In the genomic region with DNA sequence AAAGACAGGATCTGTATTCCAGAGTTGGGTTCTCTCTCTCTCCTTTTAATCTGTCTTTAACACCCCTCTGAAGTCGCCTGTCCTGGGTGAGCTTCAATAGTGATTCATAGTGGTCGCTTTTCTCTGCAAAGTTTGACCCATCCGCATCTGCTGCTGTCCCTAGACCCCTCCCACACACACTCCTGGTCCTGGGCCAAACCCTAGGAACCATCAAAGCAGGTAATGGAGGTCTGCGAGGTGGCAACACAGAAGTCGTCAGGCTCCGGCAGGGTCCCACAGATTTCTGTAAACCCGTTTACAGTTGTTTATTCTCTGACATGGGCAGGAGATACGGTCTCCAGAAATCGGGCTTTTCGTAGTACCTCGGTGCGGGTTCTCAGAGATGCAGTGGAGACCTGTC, we compare ENCODE assay signal across 9 mouse cellular contexts.
DNase-seq lines count a peak whose midpoint lies in the region; ATAC-seq and TF ChIP-seq lines count a peak whose summit lies in the region.
"Had no signal": no experiment of that assay in that cellular context is flagged by ENCODE, and none has a peak within 500 bp of the region (broad histone marks: within the 10 kb centered on the region; RNA-seq: fewer than 3 reads in every experiment).

No protein-coding gene starts in this region.

- TF ChIP-seq EP300 in heart, postnatal 0 days (IDR thresholded peaks at IDR 0.05; ENCODE audit: low read depth) = no peak
- no peak for TF ChIP-seq EP300 in heart, adult 2 months (IDR thresholded peaks at IDR 0.05; ENCODE audit: insufficient read depth, low read depth, low read length)

- no peak for DNase-seq in heart, postnatal 0 days (ENCODE audit: low spot score)
- DNase-seq in heart, adult 2 months = no peak
- peak; percentile 17 for DNase-seq in embryonic facial prominence, embryonic 10.5 days (ENCODE audit: low spot score)
- no peak for DNase-seq in retina, postnatal 1 day
- DNase-seq in frontal cortex, postnatal 10 days (ENCODE audit: low spot score in 2 of 2) = no peak
- DNase-seq in urinary bladder, postnatal 10 days (ENCODE audit: low spot score) = no peak
- DNase-seq: right cerebral cortex, postnatal 14 days had no signal

- no peak overlapping the region for H3K27ac ChIP-seq in heart, postnatal 0 days (ENCODE audit: low read depth)
- no peak overlapping the region for H3K27ac ChIP-seq in heart, adult 2 months
- no peak overlapping the region for H3K27ac ChIP-seq in embryonic facial prominence, embryonic 10.5 days (replicated peaks)
- H3K27ac ChIP-seq in hindbrain, embryonic 15.5 days (replicated peaks) = 0 out of 2 replicates have a peak overlapping the region, but pooled peaks have one; percentile 51
- no peak overlapping the region for H3K27ac ChIP-seq in midbrain, embryonic 13.5 days

- WGBS in heart, postnatal 0 days = 49% methylated on average over 12 of the region's 12 CpGs
- 79% methylated on average over 12 of the region's 12 CpGs for WGBS in heart, adult 2 months
- WGBS in embryonic facial prominence, embryonic 10.5 days = 25% methylated on average over 12 of the region's 12 CpGs
- WGBS in hindbrain, embryonic 15.5 days = 41% methylated on average over 12 of the region's 12 CpGs
- 48% methylated on average over 12 of the region's 12 CpGs for WGBS in midbrain, embryonic 13.5 days

- peak overlapping the region; percentile 60 for H3K4me2 ChIP-seq in heart, postnatal 0 days (ENCODE audit: low read depth, low read length)
- H3K4me2 ChIP-seq in hindbrain, embryonic 15.5 days = peak overlapping the region; percentile 58
- peak overlapping the region; percentile 62 for H3K4me2 ChIP-seq in midbrain, embryonic 13.5 days (replicated peaks)

- ATAC-seq in heart, postnatal 0 days (ENCODE audit: insufficient read depth, low read depth) = no peak
- ATAC-seq in hindbrain, embryonic 15.5 days (ENCODE audit: low FRiP score, low read depth) = no peak
- ATAC-seq in midbrain, embryonic 13.5 days = no peak

- TF ChIP-seq CTCF in heart, postnatal 0 days (IDR thresholded peaks at IDR 0.05; ENCODE audit: low read depth) = no peak
- no peak for TF ChIP-seq CTCF in heart, adult 2 months (IDR thresholded peaks at IDR 0.05)

- H3K4me3 ChIP-seq in heart, postnatal 0 days (ENCODE audit: low read depth, low read length) = peak overlapping the region; percentile 37; the same call in 1 of the 2 replicates
- H3K4me3 ChIP-seq in heart, adult 2 months = no peak overlapping the region
- peak overlapping the region; percentile 53 for H3K4me3 ChIP-seq in embryonic facial prominence, embryonic 10.5 days
- peak overlapping the region; percentile 38 for H3K4me3 ChIP-seq in hindbrain, embryonic 15.5 days
- H3K4me3 ChIP-seq in midbrain, embryonic 13.5 days (replicated peaks) = peak overlapping the region; percentile 37; the same call in 1 of the 2 replicates

- no peaks in the 10 kb centered on the region for H3K9me3 ChIP-seq in heart, postnatal 0 days (replicated peaks; ENCODE audit: control insufficient read depth, low read length)
- no peaks in the 10 kb centered on the region for H3K9me3 ChIP-seq in embryonic facial prominence, embryonic 10.5 days
- H3K9me3 ChIP-seq in hindbrain, embryonic 15.5 days = no peaks in the 10 kb centered on the region
- no peaks in the 10 kb centered on the region for H3K9me3 ChIP-seq in midbrain, embryonic 13.5 days

- no peak overlapping the region for H3K9ac ChIP-seq in heart, postnatal 0 days (replicated peaks; ENCODE audit: low read depth, low read length)
- H3K9ac ChIP-seq in heart, adult 2 months (ENCODE audit: low read depth, low read length) = no peak overlapping the region
- no peak overlapping the region for H3K9ac ChIP-seq in hindbrain, embryonic 15.5 days
- H3K9ac ChIP-seq in midbrain, embryonic 13.5 days (replicated peaks) = peak overlapping the region; percentile 63; the same call in 1 of the 2 replicates

- TF ChIP-seq POLR2A in heart, adult 2 months (IDR thresholded peaks at IDR 0.05; ENCODE audit: insufficient read depth, low read depth, low read length) = no peak

- no peaks in the 10 kb centered on the region for H3K79me2 ChIP-seq in heart, adult 2 months (replicated peaks; ENCODE audit: control insufficient read depth, insufficient read depth, low read length)

- H3K27me3 ChIP-seq in heart, postnatal 0 days (ENCODE audit: control insufficient read depth, insufficient read depth, low read length) = peaks cover 31% of the 10 kb centered on the region
- peaks cover 4% of the 10 kb centered on the region; the same call in 1 of the 2 replicates for H3K27me3 ChIP-seq in heart, adult 2 months (ENCODE audit: control insufficient read depth, insufficient read depth, low read length)
- peaks cover 49% of the 10 kb centered on the region for H3K27me3 ChIP-seq in embryonic facial prominence, embryonic 10.5 days (replicated peaks; ENCODE audit: low read depth, poor library complexity, severe bottlenecking)
- no peaks in the 10 kb centered on the region for H3K27me3 ChIP-seq in hindbrain, embryonic 15.5 days
- peaks cover 14% of the 10 kb centered on the region; the same call in 1 of the 2 replicates for H3K27me3 ChIP-seq in midbrain, embryonic 13.5 days

- no peaks in the 10 kb centered on the region for H3K36me3 ChIP-seq in heart, postnatal 0 days (replicated peaks; ENCODE audit: control insufficient read depth, insufficient read depth, low read length)
- H3K36me3 ChIP-seq in heart, adult 2 months (ENCODE audit: control insufficient read depth, insufficient read depth, low read length) = no peaks in the 10 kb centered on the region
- no peaks in the 10 kb centered on the region for H3K36me3 ChIP-seq in embryonic facial prominence, embryonic 10.5 days (replicated peaks)
- H3K36me3 ChIP-seq in hindbrain, embryonic 15.5 days = no peaks in the 10 kb centered on the region
- no peaks in the 10 kb centered on the region for H3K36me3 ChIP-seq in midbrain, embryonic 13.5 days

- intact Hi-C loops in heart, adult 2 months (cut with DNase I) = no loop called here

- H3K4me1 ChIP-seq in heart, postnatal 0 days (ENCODE audit: control insufficient read depth, insufficient read depth) = peaks cover 5% of the 10 kb centered on the region; the same call in 1 of the 2 replicates
- no peaks in the 10 kb centered on the region for H3K4me1 ChIP-seq in heart, adult 2 months (ENCODE audit: control insufficient read depth, insufficient read depth, low read length)
- H3K4me1 ChIP-seq in embryonic facial prominence, embryonic 10.5 days = peaks cover 23% of the 10 kb centered on the region
- peaks cover 18% of the 10 kb centered on the region for H3K4me1 ChIP-seq in hindbrain, embryonic 15.5 days (replicated peaks)
- peaks cover 33% of the 10 kb centered on the region for H3K4me1 ChIP-seq in midbrain, embryonic 13.5 days (replicated peaks)
